Mouse (Mus musculus): ENCODE results near the gene Btbd9.

GRCm38 (mm10) chr17:30210936-30211335 lies 365.4 kb downstream of the Btbd9 start:
- TF ChIP-seq POLR2A (IDR thresholded peaks at IDR 0.05; ENCODE audit: extremely low read depth, insufficient read depth, low read length), result no peak
- TF ChIP-seq CTCF (IDR thresholded peaks at IDR 0.05; ENCODE audit: low read depth, low read length), result no peak
